Mouse (Mus musculus): ENCODE results near the gene Troap.

The Troap gene

GRCm38 (mm10) chr15:99114312-99115064, 40.1 kb downstream of the Troap start:
- no peak for DNase-seq (ENCODE audit: low spot score)

- DNase-seq (ENCODE audit: low spot score) = no peak
Measured at GRCm38 (mm10) chr15:99115065-99115423, 40.7 kb downstream of the Troap start.

- no peak for DNase-seq (ENCODE audit: low spot score)
Measured at GRCm38 (mm10) chr15:99116539-99116938, 42.2 kb downstream of the Troap start.

GRCm38 (mm10) chr15:99120814-99121213, 46.4 kb downstream of the Troap start:
- no peak for DNase-seq (ENCODE audit: low spot score)

- no peak for DNase-seq (ENCODE audit: low spot score)
Measured at GRCm38 (mm10) chr15:99122642-99123041, 48.3 kb downstream of the Troap start.

- DNase-seq (ENCODE audit: low spot score) = no peak
Measured at GRCm38 (mm10) chr15:99125711-99126080, 51.3 kb downstream of the Troap start, which contains the start of gene Spats2. Gene Spats2 (plus strand): TSS chr15:99125916.

- peak; percentile 87 for DNase-seq (ENCODE audit: low spot score)
Measured at GRCm38 (mm10) chr15:99126081-99126815, 51.9 kb downstream of the Troap start.

- no peak for DNase-seq (ENCODE audit: low spot score)
Measured at GRCm38 (mm10) chr15:99126816-99127365, 52.5 kb downstream of the Troap start.

GRCm38 (mm10) chr15:99127851-99128522, 53.6 kb downstream of the Troap start:
- DNase-seq (ENCODE audit: low spot score) = no peak

GRCm38 (mm10) chr15:99129441-99129840, 55.1 kb downstream of the Troap start:
- no peak for DNase-seq (ENCODE audit: low spot score)

GRCm38 (mm10) chr15:99129956-99130910, 55.9 kb downstream of the Troap start:
- no peak for DNase-seq (ENCODE audit: low spot score)
